Mouse (Mus musculus): ENCODE measurements at regions not wholly inside any gene's neighbourhood (a gene's known extent, or its start where the extent isn't known, plus 50 kb on each side); places are given as distances from the start of the nearest gene placed in this dataset.

DNA sequence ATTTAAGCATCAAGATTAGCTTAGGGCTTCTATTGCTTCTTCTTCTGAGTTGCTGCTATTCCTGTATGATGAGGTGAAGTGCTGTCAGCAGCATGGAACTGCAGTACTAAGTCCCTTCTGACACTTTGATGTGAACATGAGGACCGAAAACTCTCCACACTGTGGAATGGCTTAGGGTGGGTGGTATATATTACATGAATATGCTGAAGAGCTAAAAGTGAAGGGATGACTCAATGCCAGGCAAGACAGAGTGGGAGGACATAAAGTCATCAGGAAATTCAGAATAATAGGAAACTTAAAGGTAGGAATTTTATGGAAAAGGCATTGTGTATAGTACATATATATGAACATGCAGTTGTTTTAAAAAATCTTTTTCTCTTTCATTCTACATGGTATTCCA, 79.3 kb downstream of the Alg10b start:
- TF ChIP-seq CTCF (IDR thresholded peaks at IDR 0.05; ENCODE audit: low read depth) = no peak
- no peak for TF ChIP-seq EP300 (IDR thresholded peaks at IDR 0.05; ENCODE audit: low read depth)
